Mouse (Mus musculus) CH12.LX (cell line): ENCODE data around the gene Pcyox1.

Experiments used
- CTCF ChIP-seq, 2 experiments: IDR thresholded peaks in 1 of 2; conservative IDR thresholded peaks in 1 of 2; 2 replicates each; pipeline ENCODE4 v1.5.1; 2011 to 2012; ENCODE audit warnings: low read depth in 2 of 2, low read length in 2 of 2, improper control_type of control experiment in 1 of 2, inconsistent platforms in 1 of 2, mild to moderate bottlenecking in 1 of 2, moderate library complexity in 1 of 2
- EP300 ChIP-seq: IDR thresholded peaks from 2 replicates; pipeline ENCODE4 v1.6.1; 2011; ENCODE audit warnings: low read length, improper control_type of control experiment
- ETS1 ChIP-seq: conservative IDR thresholded peaks from 2 replicates; pipeline ENCODE4 v1.6.1; 2012; ENCODE audit warnings: low read depth, mild to moderate bottlenecking, inconsistent platforms, low read length, improper control_type of control experiment, moderate library complexity
- KAT2A ChIP-seq: IDR thresholded peaks from 2 replicates; pipeline ENCODE4 v1.6.1; 2012; ENCODE audit warnings: low read length, improper control_type of control experiment, inconsistent platforms; ENCODE audit not compliant: insufficient replicate concordance
- MAX ChIP-seq: IDR thresholded peaks from 2 replicates; pipeline ENCODE4 v1.6.1; 2011; ENCODE audit warnings: low read length, improper control_type of control experiment
- NELFE ChIP-seq: IDR thresholded peaks from 2 replicates; pipeline ENCODE4 v1.6.1; 2011; ENCODE audit warnings: low read depth, low read length, improper control_type of control experiment
- POLR2A ChIP-seq: IDR thresholded peaks from 2 replicates; pipeline ENCODE4 v1.6.1; 2011; ENCODE audit warnings: low read depth, mild to moderate bottlenecking, improper control_type of control experiment, low read length
- SMC3 ChIP-seq: IDR thresholded peaks from 2 replicates; pipeline ENCODE4 v1.6.1; 2011; ENCODE audit warnings: low read depth, low read length, improper control_type of control experiment

GRCm38 (mm10) chr6:86383370-86383769 is 13.6 kb downstream of the Pcyox1 start:
- TF ChIP-seq EP300 (no peak), NELFE (no peak), MAX (no peak), POLR2A (no peak), KAT2A (no peak), CTCF (conservative IDR thresholded peaks at IDR 0.05 in 1 of 2, IDR thresholded peaks at IDR 0.05 in 1 of 2; ENCODE audit: low read depth in 2 of 2, low read length in 2 of 2) (no peak), SMC3 (no peak), ETS1 (no peak)
